Mouse (Mus musculus) B cell, adult 2 months (primary cell): ENCODE measurements around the gene Apoa5.
"Not testable (repeated sequence)": the region's sequence is repeated elsewhere in the genome, so short reads cannot be mapped to it uniquely, and the experiment has no call there.

Experiments
- DNase-seq, 2 experiments: peaks; one replicate each; pipeline ENCODE4 v3.0.0; 2022

Apoa5 gene

GRCm38 (mm10) chr9:46270782-46271181 lies 2.3 kb downstream of the Apoa5 start:
- DNase-seq: no peak

GRCm38 (mm10) chr9:46272070-46272469 lies 3.6 kb downstream of the Apoa5 start:
- no peak for DNase-seq

GRCm38 (mm10) chr9:46272677-46273454 lies 4.4 kb downstream of the Apoa5 start, which contains the start of gene Zpr1:
Zpr1 (plus strand) TSS chr9:46273064.
- DNase-seq: peak; percentile 91 to 93

- no peak for DNase-seq
These were observed 6.1 kb downstream of the Apoa5 start for GRCm38 (mm10) chr9:46274494-46274893.

DNA sequence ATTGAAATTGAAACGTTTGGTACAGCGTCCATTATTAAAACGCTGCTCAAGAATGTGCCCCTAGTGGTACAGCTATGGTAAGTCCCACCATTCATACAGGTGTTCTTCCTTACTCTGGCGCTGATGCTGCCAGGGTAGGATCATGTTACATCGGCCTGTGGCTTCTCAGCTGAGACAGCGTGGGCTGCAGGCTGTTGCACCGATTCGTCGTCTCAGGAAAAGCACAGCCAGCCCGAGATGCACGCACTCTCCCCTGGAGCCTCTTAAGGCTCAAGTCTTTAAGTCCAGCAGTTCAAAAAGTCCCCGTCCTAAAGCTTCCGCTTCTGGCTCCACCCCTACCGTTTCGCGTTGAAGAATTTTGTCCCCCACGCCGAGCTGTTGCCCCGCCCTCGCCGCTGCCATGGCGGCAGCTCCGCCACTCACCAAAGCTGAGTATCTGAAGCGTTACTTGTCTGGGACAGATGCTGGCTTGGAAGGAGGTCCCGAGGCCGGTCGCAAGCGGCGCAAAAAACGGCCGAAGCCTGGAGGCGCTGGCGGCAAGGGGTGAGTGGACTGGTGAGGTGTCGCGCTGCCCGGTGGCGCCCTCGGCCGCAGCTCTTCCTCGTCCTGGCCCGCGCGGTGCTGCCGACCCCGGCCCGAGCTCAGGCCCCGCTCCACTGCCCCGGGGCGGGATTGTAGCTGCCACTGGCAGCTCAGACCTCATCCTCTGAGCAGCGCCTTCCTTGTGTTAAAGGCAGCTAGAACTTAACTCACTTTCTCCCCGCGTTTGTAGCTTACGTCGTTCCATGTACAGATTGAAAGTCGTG lies 14.4 kb downstream of the Apoa5 start, which contains the start of gene Bud13:
Gene Bud13, plus strand, starts transcription at position 378 of the 806 bp plus-strand sequence.
- DNase-seq: peak; percentile 96

DNA sequence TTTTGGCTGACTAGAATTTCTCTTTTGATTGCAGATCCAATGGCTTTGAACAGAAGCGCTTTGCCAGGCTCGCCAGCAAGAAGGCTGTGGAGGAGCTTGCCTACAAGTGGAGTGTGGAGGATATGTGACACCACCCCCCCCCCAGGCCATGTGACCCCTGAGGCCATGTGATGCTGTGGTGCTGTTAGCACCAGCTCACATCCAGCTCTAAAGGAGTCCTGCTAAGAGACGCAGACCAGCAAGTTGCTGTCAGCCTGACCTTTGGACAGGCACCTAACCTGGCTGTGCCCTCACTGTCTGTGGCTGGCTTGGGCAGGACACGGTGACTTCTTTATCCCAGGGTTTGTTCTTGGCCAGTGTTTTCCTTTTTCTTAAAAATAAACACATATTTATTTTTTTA lies 29.9 kb downstream of the Apoa5 start:
- DNase-seq: no peak

DNA sequence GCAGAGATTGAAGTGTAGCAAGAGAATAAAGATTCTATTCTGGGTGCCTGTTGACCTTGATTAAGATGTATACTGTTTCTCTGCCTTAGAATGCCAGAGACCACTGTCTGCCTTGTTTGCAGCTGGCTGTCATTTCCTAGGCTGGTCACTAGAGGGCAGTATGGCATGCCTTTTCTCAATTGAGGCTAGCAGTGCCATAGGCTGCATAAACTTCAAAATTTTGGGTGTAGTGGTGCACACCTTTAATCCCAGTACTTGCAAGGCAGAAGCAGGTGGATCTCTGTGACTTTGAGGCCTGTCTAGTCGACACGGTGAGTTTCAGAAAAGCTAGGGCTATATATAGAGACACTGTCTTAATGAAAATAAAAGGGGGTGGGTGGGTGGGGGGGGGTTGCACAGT lies 33.7 kb downstream of the Apoa5 start:
- DNase-seq: peak; percentile 61 to 63

DNA sequence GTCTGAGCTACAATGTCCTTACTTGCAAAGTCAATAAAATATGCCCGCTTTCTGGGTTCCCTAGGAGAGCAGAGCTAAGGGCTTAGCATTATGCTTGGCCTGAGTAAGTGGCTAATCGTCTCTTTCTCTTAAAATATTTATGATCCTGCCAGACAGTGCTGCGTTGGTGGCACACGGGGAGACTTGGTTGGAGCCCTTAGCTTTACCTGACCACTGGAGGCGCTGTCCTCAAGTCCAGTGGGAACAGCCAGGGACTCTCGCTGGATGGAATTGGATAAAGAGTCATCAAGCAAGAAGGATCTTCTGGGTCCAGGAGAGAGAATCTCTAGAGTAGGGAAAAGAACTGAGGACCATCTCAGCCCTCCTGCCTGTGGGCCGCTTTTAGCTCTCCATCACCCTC lies 40.7 kb downstream of the Apoa5 start:
- no peak for DNase-seq

DNA sequence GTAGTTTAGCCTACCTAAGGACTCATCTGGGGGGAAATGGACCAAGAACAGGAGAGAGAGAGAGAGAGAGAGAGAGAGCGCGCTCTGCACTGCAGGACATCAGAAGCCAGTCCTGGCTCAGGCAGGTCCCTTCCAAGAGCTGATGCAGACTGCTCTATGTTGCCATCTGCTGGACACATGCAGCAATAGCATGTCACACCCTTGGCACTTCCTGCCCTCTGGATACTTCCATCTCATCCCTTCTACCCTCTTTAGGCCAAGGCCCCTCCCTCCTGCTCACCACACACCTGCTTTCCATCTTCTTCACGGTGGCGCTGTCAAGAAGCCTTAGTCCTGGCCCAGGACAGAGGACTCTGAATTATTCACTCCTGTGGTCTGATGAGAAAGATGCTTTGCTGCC lies 46.1 kb downstream of the Apoa5 start:
- DNase-seq: peak; percentile 69 to 72

DNA sequence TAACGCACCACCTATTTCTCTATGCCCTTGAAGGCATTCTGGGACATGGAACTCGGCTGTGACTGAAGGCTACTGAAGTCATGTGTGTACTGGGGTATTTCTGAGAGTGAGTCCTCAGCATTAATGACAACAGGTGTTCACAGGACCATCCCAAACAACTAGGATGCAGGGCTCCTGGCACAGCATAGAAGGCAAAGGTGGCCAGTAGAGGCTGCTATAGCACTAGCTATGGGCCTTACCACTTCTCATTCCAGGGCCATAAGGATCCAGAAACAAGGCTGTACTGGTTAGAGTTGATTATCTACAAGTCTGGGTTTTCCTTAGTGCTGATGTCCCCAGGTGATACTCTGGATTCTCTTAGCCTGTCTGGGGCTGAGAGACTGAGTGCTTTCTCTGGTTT lies 46.5 kb downstream of the Apoa5 start:
- no peak for DNase-seq

DNA sequence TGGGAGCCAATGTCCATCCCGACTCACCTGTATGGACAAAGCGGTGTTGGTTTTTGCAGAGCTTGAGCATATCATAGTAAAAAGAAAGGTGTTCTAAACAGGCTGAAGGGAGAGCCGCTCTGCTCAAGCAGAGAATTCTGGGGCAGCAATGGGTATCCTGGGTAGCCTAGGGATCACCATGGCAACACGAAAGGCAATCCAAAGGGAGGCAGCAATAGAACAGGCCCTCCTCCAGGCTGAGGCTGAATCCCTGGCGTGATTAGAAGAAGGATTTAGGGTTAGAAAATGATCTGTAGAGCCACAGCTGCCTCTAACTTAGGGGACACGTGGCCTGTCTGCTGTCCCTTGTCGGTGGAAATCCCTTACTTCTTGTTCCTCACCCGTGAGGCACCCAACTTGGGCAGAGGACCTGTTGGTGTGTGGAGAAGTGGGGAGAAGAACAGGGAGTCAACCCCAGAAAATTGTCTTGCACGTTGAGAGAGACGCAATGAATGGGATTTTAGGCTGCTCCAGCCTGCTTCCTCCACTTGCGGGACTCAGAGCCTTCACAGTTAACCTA lies 47.5 kb downstream of the Apoa5 start:
- DNase-seq: no peak

- no peak for DNase-seq
These were observed 48.0 kb downstream of the Apoa5 start for GRCm38 (mm10) chr9:46316388-46316787.

DNA sequence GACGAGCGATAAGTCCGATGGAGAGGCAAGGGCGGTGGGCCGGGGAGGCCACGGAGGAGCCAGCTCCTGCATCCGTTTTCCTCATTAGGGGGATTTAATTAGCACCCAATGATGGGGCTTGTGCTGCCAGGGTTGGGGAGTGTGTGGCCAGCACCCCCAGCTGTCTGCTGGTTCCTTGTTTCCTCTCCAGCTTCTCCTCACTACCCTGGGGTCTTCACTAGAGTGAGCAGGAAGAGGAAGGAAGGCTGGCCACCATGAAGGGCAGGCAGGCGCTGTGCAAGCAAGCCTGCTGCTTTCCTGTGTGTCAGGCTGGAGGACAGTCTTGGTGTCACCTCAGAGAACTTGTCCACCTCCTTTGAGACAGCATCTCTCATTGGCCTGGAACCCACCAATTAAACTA lies 48.5 kb downstream of the Apoa5 start:
- no peak for DNase-seq

DNA sequence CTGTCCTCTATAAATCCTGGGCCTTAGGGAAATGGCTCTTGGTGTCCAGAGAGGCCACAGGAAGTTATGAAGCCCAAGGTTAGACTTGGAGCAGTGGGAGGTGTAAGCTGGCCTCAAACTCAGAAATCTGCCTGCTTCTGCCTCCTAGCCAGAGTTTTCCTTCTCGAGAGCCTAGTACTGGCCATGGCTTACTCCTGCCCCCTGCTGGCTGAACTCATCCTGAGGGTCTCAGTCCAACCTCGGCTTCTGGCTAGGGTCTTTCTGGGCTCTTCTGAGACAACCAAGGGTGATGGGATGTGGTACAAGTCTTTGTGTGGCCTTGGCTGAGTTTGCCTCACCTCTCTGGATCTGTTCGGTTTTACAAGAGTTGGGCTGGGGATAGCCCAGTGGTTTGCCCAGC lies 49.5 kb downstream of the Apoa5 start:
- no peak for DNase-seq

GRCm38 (mm10) chr9:46319886-46320285 lies 51.5 kb downstream of the Apoa5 start, which contains the start of gene 4931429L15Rik:
4931429L15Rik (minus strand) TSS chr9:46319986.
- not testable (repeated sequence) for DNase-seq

GRCm38 (mm10) chr9:46320461-46320860 lies 52.0 kb downstream of the Apoa5 start:
- DNase-seq: no peak
